Mouse (Mus musculus) bone marrow, adult 2 months (tissue): ENCODE data around the gene Bcas3.

Experiments
- CTCF ChIP-seq: fragments of 200-500 bp; IDR thresholded peaks from 2 replicates; pipeline ENCODE4 v1.5.1; 2011; ENCODE audit warnings: low read length, control low read depth; ENCODE audit not compliant: control insufficient read depth, insufficient read depth
- POLR2A ChIP-seq: fragments of 200-500 bp; IDR thresholded peaks from 2 replicates; pipeline ENCODE4 v1.6.1; 2011; ENCODE audit warnings: low read depth, mild to moderate bottlenecking, control low read depth, low read length, borderline replicate concordance; ENCODE audit not compliant: control insufficient read depth

GRCm38 (mm10) chr11:85689226-85689625, 336.3 kb downstream of the Bcas3 start:
- TF ChIP-seq CTCF, result no peak
- no peak for TF ChIP-seq POLR2A
